Mouse (Mus musculus): Measurements from ENCODE around the gene Drc3. TPM values are rescaled to one million over a fixed set of nuclear protein-coding genes. Genes with fewer than 3 reads are reported as not detected.
A peak's percentile ranks its signal among the peaks of the same experiment; 100 is the strongest.

Gene Drc3
- polyA plus RNA-seq, 1 experiment from 2014 or later, result 16.8 TPM

GRCm38 (mm10) chr11:60318716-60319115, 34.4 kb upstream of the Drc3 start:
- Histone ChIP-seq H3K9ac (replicated peaks; ENCODE audit: low read depth) (no peak overlapping the region), H3K4me1 (ENCODE audit: insufficient read depth, low read depth, low read length) (peaks cover 16% of the 10 kb centered on the region; the same call in 1 of the 2 replicates), H3K9me3 (ENCODE audit: low read length) (no peaks in the 10 kb centered on the region), H3K27ac (ENCODE audit: low read length) (no peak overlapping the region), H3K36me3 (ENCODE audit: insufficient read depth, low read length) (no peaks in the 10 kb centered on the region), H3K27me3 (replicated peaks; ENCODE audit: insufficient read depth, low read length) (no peaks in the 10 kb centered on the region), H3K4me2 (replicated peaks; ENCODE audit: low read depth, low read length) (no peak overlapping the region), H3K4me3 (ENCODE audit: low read depth, low read length) (no peak overlapping the region)
- TF ChIP-seq CTCF (IDR thresholded peaks at IDR 0.05) (no peak), EP300 (IDR thresholded peaks at IDR 0.05) (no peak)
- no peak for DNase-seq (ENCODE audit: low spot score)
- 62% methylated on average over 5 of the region's 5 CpGs for WGBS
- no peak for ATAC-seq

- H3K27ac ChIP-seq (ENCODE audit: low read length), result no peak overlapping the region
Observed at GRCm38 (mm10) chr11:60319257-60320066, 33.7 kb upstream of the Drc3 start.

GRCm38 (mm10) chr11:60320426-60321037, 32.6 kb upstream of the Drc3 start:
- no peaks in the 10 kb centered on the region for H3K36me3 ChIP-seq (ENCODE audit: insufficient read depth, low read length)
- 35% methylated on average over 8 of the region's 8 CpGs for WGBS
- H3K9me3 ChIP-seq (ENCODE audit: low read length), result no peaks in the 10 kb centered on the region
- H3K4me1 ChIP-seq (ENCODE audit: insufficient read depth, low read depth, low read length), result peaks cover 16% of the 10 kb centered on the region; the same call in 1 of the 2 replicates
- no peaks in the 10 kb centered on the region for H3K27me3 ChIP-seq (replicated peaks; ENCODE audit: insufficient read depth, low read length)
- ATAC-seq (no peak), DNase-seq (ENCODE audit: low spot score) (no peak)
- no peak overlapping the region for H3K9ac ChIP-seq (replicated peaks; ENCODE audit: low read depth)
- no peak overlapping the region for H3K4me3 ChIP-seq (ENCODE audit: low read depth, low read length)
- TF ChIP-seq CTCF (IDR thresholded peaks at IDR 0.05), result no peak
- no peak for TF ChIP-seq EP300 (IDR thresholded peaks at IDR 0.05)
- no peak overlapping the region for H3K4me2 ChIP-seq (replicated peaks; ENCODE audit: low read depth, low read length)
- no peak overlapping the region for H3K27ac ChIP-seq (ENCODE audit: low read length)

More at GRCm38 (mm10) chr11:60319257-60320066, 33.7 kb upstream of the Drc3 start:
- Histone ChIP-seq H3K9me3 (ENCODE audit: low read length) (no peaks in the 10 kb centered on the region), H3K9ac (replicated peaks; ENCODE audit: low read depth) (no peak overlapping the region), H3K4me2 (replicated peaks; ENCODE audit: low read depth, low read length) (no peak overlapping the region), H3K27me3 (replicated peaks; ENCODE audit: insufficient read depth, low read length) (no peaks in the 10 kb centered on the region), H3K4me3 (ENCODE audit: low read depth, low read length) (no peak overlapping the region), H3K4me1 (ENCODE audit: insufficient read depth, low read depth, low read length) (peaks cover 16% of the 10 kb centered on the region; the same call in 1 of the 2 replicates), H3K36me3 (ENCODE audit: insufficient read depth, low read length) (no peaks in the 10 kb centered on the region)
- ATAC-seq, result no peak
- 45% methylated on average over 10 of the region's 10 CpGs for WGBS
- TF ChIP-seq EP300 (IDR thresholded peaks at IDR 0.05) (no peak), CTCF (IDR thresholded peaks at IDR 0.05) (no peak)
- DNase-seq (ENCODE audit: low spot score), result no peak

GRCm38 (mm10) chr11:60321438-60321837, 31.7 kb upstream of the Drc3 start:
- ATAC-seq, result peak; percentile 72
- peak overlapping the region; percentile 43; the same call in 1 of the 2 replicates for H3K27ac ChIP-seq (ENCODE audit: low read length)
- H3K9me3 ChIP-seq (ENCODE audit: low read length), result no peaks in the 10 kb centered on the region
- no peaks in the 10 kb centered on the region for H3K36me3 ChIP-seq (ENCODE audit: insufficient read depth, low read length)
- H3K27me3 ChIP-seq (replicated peaks; ENCODE audit: insufficient read depth, low read length), result no peaks in the 10 kb centered on the region
- 52% methylated on average over 2 of the region's 2 CpGs for WGBS
- DNase-seq (ENCODE audit: low spot score), result peak; percentile 73
- peaks cover 15% of the 10 kb centered on the region; the same call in 1 of the 2 replicates for H3K4me1 ChIP-seq (ENCODE audit: insufficient read depth, low read depth, low read length)
- TF ChIP-seq CTCF (IDR thresholded peaks at IDR 0.05), result no peak
- 0 out of 2 replicates have a peak, but pooled peaks have one; percentile 17 for TF ChIP-seq EP300 (IDR thresholded peaks at IDR 0.05)
- H3K9ac ChIP-seq (replicated peaks; ENCODE audit: low read depth), result no peak overlapping the region
- H3K4me2 ChIP-seq (replicated peaks; ENCODE audit: low read depth, low read length), result no peak overlapping the region
- no peak overlapping the region for H3K4me3 ChIP-seq (ENCODE audit: low read depth, low read length)

- no peak overlapping the region for H3K9ac ChIP-seq (replicated peaks; ENCODE audit: low read depth)
- H3K27me3 ChIP-seq (replicated peaks; ENCODE audit: insufficient read depth, low read length), result no peaks in the 10 kb centered on the region
- H3K36me3 ChIP-seq (ENCODE audit: insufficient read depth, low read length), result no peaks in the 10 kb centered on the region
- H3K4me3 ChIP-seq (ENCODE audit: low read depth, low read length), result no peak overlapping the region
- H3K4me2 ChIP-seq (replicated peaks; ENCODE audit: low read depth, low read length), result no peak overlapping the region
- H3K4me1 ChIP-seq (ENCODE audit: insufficient read depth, low read depth, low read length), result 0 out of 2 replicates have a peak, but pooled peaks cover 8% of the 10 kb centered on the region
- TF ChIP-seq EP300 (IDR thresholded peaks at IDR 0.05) (no peak), CTCF (IDR thresholded peaks at IDR 0.05) (no peak)
- no peak for ATAC-seq
- no peaks in the 10 kb centered on the region for H3K9me3 ChIP-seq (ENCODE audit: low read length)
- DNase-seq (ENCODE audit: low spot score), result no peak
- H3K27ac ChIP-seq (ENCODE audit: low read length), result no peak overlapping the region
Observed at GRCm38 (mm10) chr11:60323731-60324130, 29.4 kb upstream of the Drc3 start.

GRCm38 (mm10) chr11:60330551-60330950, 22.6 kb upstream of the Drc3 start:
- ATAC-seq, result no peak
- WGBS, result 51% methylated on average over 4 of the region's 4 CpGs
- TF ChIP-seq CTCF (IDR thresholded peaks at IDR 0.05) (no peak), EP300 (IDR thresholded peaks at IDR 0.05) (no peak)
- Histone ChIP-seq H3K9ac (replicated peaks; ENCODE audit: low read depth) (no peak overlapping the region), H3K27ac (ENCODE audit: low read length) (no peak overlapping the region), H3K36me3 (ENCODE audit: insufficient read depth, low read length) (no peaks in the 10 kb centered on the region), H3K27me3 (replicated peaks; ENCODE audit: insufficient read depth, low read length) (no peaks in the 10 kb centered on the region), H3K9me3 (ENCODE audit: low read length) (no peaks in the 10 kb centered on the region), H3K4me1 (ENCODE audit: insufficient read depth, low read depth, low read length) (no peaks in the 10 kb centered on the region; the same call in 1 of the 2 replicates), H3K4me2 (replicated peaks; ENCODE audit: low read depth, low read length) (no peak overlapping the region), H3K4me3 (ENCODE audit: low read depth, low read length) (no peak overlapping the region)
- DNase-seq (ENCODE audit: low spot score), result no peak
